Mouse (Mus musculus) stomach, embryonic 15.5 days (tissue): ENCODE measurements around the gene Lama2. TPM values are rescaled to one million over a fixed set of nuclear protein-coding genes. Genes with fewer than 3 reads are reported as not detected.

ENCODE experiments used
- ATAC-seq: fragments of 200-750 bp; cut with Nextera tagmentation; 2 replicates; pipeline ENCODE4 v1.8.0; 2017; ENCODE audit warnings: low read depth, moderate number of reproducible peaks, moderate TSS enrichment; ENCODE audit not compliant: insufficient read depth, low FRiP score
- H3K27ac ChIP-seq: fragments of 300-500 bp; sonication (generic); 2 replicates; pipeline ENCODE4 v1.5.1; 2015; ENCODE audit warnings: mild to moderate bottlenecking, inconsistent platforms
- H3K27me3 ChIP-seq: fragments of 300-500 bp; sonication (generic); replicated peaks from 2 replicates; pipeline ENCODE4 v1.6.1; 2015; ENCODE audit warnings: inconsistent platforms
- H3K36me3 ChIP-seq: fragments of 300-500 bp; sonication (generic); 2 replicates; pipeline ENCODE4 v1.6.1; 2015; ENCODE audit warnings: inconsistent platforms
- H3K4me1 ChIP-seq: fragments of 300-500 bp; sonication (generic); 2 replicates; pipeline ENCODE4 v1.6.1; 2015; ENCODE audit warnings: inconsistent platforms
- H3K4me2 ChIP-seq: fragments of 300-500 bp; sonication (generic); 2 replicates; pipeline ENCODE4 v1.6.1; 2015; ENCODE audit warnings: mild to moderate bottlenecking, inconsistent platforms
- H3K4me3 ChIP-seq: fragments of 300-500 bp; sonication (generic); replicated peaks from 2 replicates; pipeline ENCODE4 v1.5.1; 2015; ENCODE audit warnings: inconsistent platforms
- H3K9ac ChIP-seq: fragments of 300-500 bp; sonication (generic); 2 replicates; pipeline ENCODE4 v1.6.1; 2015; ENCODE audit warnings: inconsistent platforms
- H3K9me3 ChIP-seq: fragments of 300-500 bp; sonication (generic); 2 replicates; pipeline ENCODE4 v1.6.1; 2016; ENCODE audit warnings: inconsistent platforms
- WGBS: fragments of 180-500 bp; shearing (Covaris S2); methylation state at CpG from one replicate; pipeline ENCODE4 v1.1.7; 2015; 5-methylcytosine and 5-hydroxymethylcytosine counted together
- polyA plus RNA-seq: library from polyadenylated mRNA; unstranded; fragments of >200 nt; fragmentation: Nextera tagmentation; extraction: Ambion mirVana; gene quantifications from 2 replicates; pipeline ENCODE4 v1.2.1, GENCODE M21; 2015

Gene Lama2
- polyA plus RNA-seq, 1 experiment from 2014 or later = 15.0 TPM

GRCm38 (mm10) chr10:27508847-27509459 is 110.6 kb downstream of the Lama2 start:
- no peaks in the 10 kb centered on the region for H3K27me3 ChIP-seq
- no peak overlapping the region for H3K9ac ChIP-seq
- H3K36me3 ChIP-seq = no peaks in the 10 kb centered on the region
- no peak for ATAC-seq
- no peak overlapping the region for H3K4me2 ChIP-seq
- no peaks in the 10 kb centered on the region for H3K4me1 ChIP-seq
- no peaks in the 10 kb centered on the region for H3K9me3 ChIP-seq
- no peak overlapping the region for H3K27ac ChIP-seq
- H3K4me3 ChIP-seq = no peak overlapping the region
- 75% methylated on average over 3 of the region's 3 CpGs for WGBS

GRCm38 (mm10) chr10:27500863-27501262 is 118.7 kb downstream of the Lama2 start:
- no peaks in the 10 kb centered on the region for H3K9me3 ChIP-seq
- no peaks in the 10 kb centered on the region for H3K36me3 ChIP-seq
- ATAC-seq = no peak
- no peak overlapping the region for H3K4me2 ChIP-seq
- no peaks in the 10 kb centered on the region for H3K27me3 ChIP-seq
- WGBS = 79% methylated on average over 3 of the region's 3 CpGs
- no peak overlapping the region for H3K27ac ChIP-seq
- H3K9ac ChIP-seq = no peak overlapping the region
- H3K4me1 ChIP-seq = no peaks in the 10 kb centered on the region
- H3K4me3 ChIP-seq = no peak overlapping the region

- H3K4me3 ChIP-seq = no peak overlapping the region
- H3K9ac ChIP-seq = no peak overlapping the region
- H3K36me3 ChIP-seq = no peaks in the 10 kb centered on the region
- H3K4me1 ChIP-seq = no peaks in the 10 kb centered on the region
- H3K27me3 ChIP-seq = no peaks in the 10 kb centered on the region
- 85% methylated on average over 1 of the region's 1 CpGs for WGBS
- no peak for ATAC-seq
- no peak overlapping the region for H3K27ac ChIP-seq
- H3K9me3 ChIP-seq = no peaks in the 10 kb centered on the region
- no peak overlapping the region for H3K4me2 ChIP-seq
These were observed 131.1 kb downstream of the Lama2 start for GRCm38 (mm10) chr10:27488452-27488851.

- WGBS = 82% methylated on average over 1 of the region's 1 CpGs
- no peak for ATAC-seq
These were observed 135.5 kb downstream of the Lama2 start for GRCm38 (mm10) chr10:27484041-27484440.

GRCm38 (mm10) chr10:27475540-27475939 is 144.0 kb downstream of the Lama2 start:
- H3K9me3 ChIP-seq = no peaks in the 10 kb centered on the region
- no peak overlapping the region for H3K4me2 ChIP-seq
- 41% methylated on average over 3 of the region's 3 CpGs for WGBS
- H3K4me3 ChIP-seq = no peak overlapping the region
- no peaks in the 10 kb centered on the region for H3K36me3 ChIP-seq
- no peak for ATAC-seq
- no peaks in the 10 kb centered on the region for H3K27me3 ChIP-seq
- no peaks in the 10 kb centered on the region for H3K4me1 ChIP-seq
- no peak overlapping the region for H3K9ac ChIP-seq
- H3K27ac ChIP-seq = no peak overlapping the region

More at GRCm38 (mm10) chr10:27484041-27484440, 135.5 kb downstream of the Lama2 start:
- Histone ChIP-seq H3K4me2 (no peak overlapping the region), H3K4me3 (no peak overlapping the region), H3K4me1 (no peaks in the 10 kb centered on the region), H3K9me3 (no peaks in the 10 kb centered on the region), H3K36me3 (no peaks in the 10 kb centered on the region), H3K27me3 (no peaks in the 10 kb centered on the region), H3K9ac (no peak overlapping the region), H3K27ac (no peak overlapping the region)

- Histone ChIP-seq H3K4me3 (no peak overlapping the region), H3K27me3 (no peaks in the 10 kb centered on the region), H3K9me3 (no peaks in the 10 kb centered on the region), H3K4me1 (no peaks in the 10 kb centered on the region), H3K36me3 (no peaks in the 10 kb centered on the region), H3K4me2 (no peak overlapping the region), H3K27ac (no peak overlapping the region), H3K9ac (no peak overlapping the region)
- ATAC-seq = no peak
- WGBS = 82% methylated on average over 1 of the region's 1 CpGs
These were observed 151.3 kb downstream of the Lama2 start for GRCm38 (mm10) chr10:27468274-27468673.

- no peak overlapping the region for H3K4me3 ChIP-seq
- WGBS = 66% methylated on average over 5 of the region's 5 CpGs
- ATAC-seq = no peak
These were observed 205.7 kb downstream of the Lama2 start for GRCm38 (mm10) chr10:27413583-27414465.

GRCm38 (mm10) chr10:27390753-27391152 is 228.8 kb downstream of the Lama2 start:
- no peaks in the 10 kb centered on the region for H3K27me3 ChIP-seq
- no peak overlapping the region for H3K27ac ChIP-seq
- H3K4me1 ChIP-seq = no peaks in the 10 kb centered on the region
- no peaks in the 10 kb centered on the region for H3K36me3 ChIP-seq
- no peak for ATAC-seq
- 43% methylated on average over 1 of the region's 1 CpGs for WGBS
- no peak overlapping the region for H3K9ac ChIP-seq
- H3K4me3 ChIP-seq = no peak overlapping the region
- no peaks in the 10 kb centered on the region for H3K9me3 ChIP-seq
- H3K4me2 ChIP-seq = no peak overlapping the region

More at GRCm38 (mm10) chr10:27413583-27414465, 205.7 kb downstream of the Lama2 start:
- H3K9me3 ChIP-seq = no peaks in the 10 kb centered on the region
- H3K27me3 ChIP-seq = no peaks in the 10 kb centered on the region
- H3K4me1 ChIP-seq = no peaks in the 10 kb centered on the region
- H3K4me2 ChIP-seq = no peak overlapping the region
- no peak overlapping the region for H3K9ac ChIP-seq
- no peaks in the 10 kb centered on the region for H3K36me3 ChIP-seq
- H3K27ac ChIP-seq = no peak overlapping the region

- Histone ChIP-seq H3K4me1 (no peaks in the 10 kb centered on the region), H3K4me3 (no peak overlapping the region), H3K27me3 (no peaks in the 10 kb centered on the region), H3K9ac (no peak overlapping the region), H3K36me3 (no peaks in the 10 kb centered on the region), H3K9me3 (no peaks in the 10 kb centered on the region), H3K4me2 (no peak overlapping the region), H3K27ac (no peak overlapping the region)
- ATAC-seq = no peak
- WGBS = 36% methylated on average over 1 of the region's 1 CpGs
These were observed 232.0 kb downstream of the Lama2 start for GRCm38 (mm10) chr10:27387531-27387930.

- H3K27ac ChIP-seq = no peak overlapping the region
- WGBS = 73% methylated on average over 4 of the region's 4 CpGs
These were observed 234.9 kb downstream of the Lama2 start for GRCm38 (mm10) chr10:27384636-27385035.

GRCm38 (mm10) chr10:27382887-27383609 is 236.5 kb downstream of the Lama2 start:
- no peak overlapping the region for H3K9ac ChIP-seq
- no peaks in the 10 kb centered on the region for H3K36me3 ChIP-seq
- no peaks in the 10 kb centered on the region for H3K27me3 ChIP-seq
- H3K4me2 ChIP-seq = no peak overlapping the region
- H3K9me3 ChIP-seq = no peaks in the 10 kb centered on the region
- no peak overlapping the region for H3K4me3 ChIP-seq
- no peak overlapping the region for H3K27ac ChIP-seq
- no peak for ATAC-seq
- WGBS = 54% methylated on average over 2 of the region's 2 CpGs
- no peaks in the 10 kb centered on the region for H3K4me1 ChIP-seq

More at GRCm38 (mm10) chr10:27384636-27385035, 234.9 kb downstream of the Lama2 start:
- no peak for ATAC-seq
- H3K27me3 ChIP-seq = no peaks in the 10 kb centered on the region
- H3K4me1 ChIP-seq = no peaks in the 10 kb centered on the region
- H3K36me3 ChIP-seq = no peaks in the 10 kb centered on the region
- H3K9me3 ChIP-seq = no peaks in the 10 kb centered on the region
- no peak overlapping the region for H3K9ac ChIP-seq
- no peak overlapping the region for H3K4me3 ChIP-seq
- H3K4me2 ChIP-seq = no peak overlapping the region

GRCm38 (mm10) chr10:27378286-27378685 is 241.3 kb downstream of the Lama2 start:
- Histone ChIP-seq H3K27me3 (no peaks in the 10 kb centered on the region), H3K9ac (no peak overlapping the region), H3K4me1 (no peaks in the 10 kb centered on the region), H3K4me3 (no peak overlapping the region), H3K36me3 (no peaks in the 10 kb centered on the region), H3K27ac (no peak overlapping the region), H3K9me3 (no peaks in the 10 kb centered on the region), H3K4me2 (no peak overlapping the region)
- no peak for ATAC-seq
- WGBS = 48% methylated on average over 1 of the region's 1 CpGs
